ENCODE assay signal across 10 mouse cellular contexts in genomic region chr1:164022106-164022505, GRCm38 (mm10). TPM values are rescaled to one million over a fixed set of nuclear protein-coding genes. Genes with fewer than 3 reads are reported as not detected.
"Had no signal": no experiment of that assay in that cellular context is flagged by ENCODE, and none has a peak within 500 bp of the region (broad histone marks: within the 10 kb centered on the region; RNA-seq: fewer than 3 reads in every experiment).

No protein-coding gene starts in this region.

RNA-seq across cellular contexts. Expression of gene Sele, which starts 25.9 kb away (rescaled TPM):
- polyA plus RNA-seq: liver, embryonic 15.5 days; lung, embryonic 14.5 days; lung, embryonic 16.5 days; midbrain, embryonic 10.5 days; midbrain, embryonic 13.5 days; midbrain, embryonic 15.5 days; midbrain, postnatal 0 days; neural tube, embryonic 12.5 days; neural tube, embryonic 14.5 days; stomach, embryonic 14.5 days had no signal

RNA-seq across cellular contexts. Expression of gene Sell, which starts 39.7 kb away (rescaled TPM):
- polyA plus RNA-seq: midbrain, embryonic 10.5 days; midbrain, embryonic 13.5 days; midbrain, postnatal 0 days had no signal
